Mouse (Mus musculus) layer of hippocampus, postnatal 36 days (tissue): ENCODE measurements around the gene App. TPM values are rescaled to one million over a fixed set of nuclear protein-coding genes. Genes with fewer than 3 reads are reported as not detected.
A peak's percentile ranks its signal among the peaks of the same experiment; 100 is the strongest.

Experiments used
- DNase-seq, 2 experiments: peaks; one replicate each; pipeline ENCODE4 v3.0.0; 2022
- total RNA-seq, 2 experiments: library from RNA; stranded (reverse); gene quantifications; 2 replicates each; pipeline ENCODE4 v1.2.3; 2021

Gene App
- total RNA-seq, 2 experiments from 2014 or later = 1,157 to 1,249 TPM

GRCm38 (mm10) chr16:85118916-85119315 is 54.6 kb downstream of the App start:
- DNase-seq = no peak

GRCm38 (mm10) chr16:85117541-85117940 is 56.0 kb downstream of the App start:
- no peak for DNase-seq

- DNase-seq = no peak
These were observed 57.7 kb downstream of the App start for GRCm38 (mm10) chr16:85115837-85116236.

- no peak for DNase-seq
These were observed 58.8 kb downstream of the App start for GRCm38 (mm10) chr16:85114742-85115141.

GRCm38 (mm10) chr16:85113941-85114340 is 59.6 kb downstream of the App start:
- no peak for DNase-seq

GRCm38 (mm10) chr16:85112254-85112653 is 61.3 kb downstream of the App start:
- DNase-seq = no peak

GRCm38 (mm10) chr16:85110428-85110827 is 63.1 kb downstream of the App start:
- peak in 1 of 2 experiments; percentile 44 for DNase-seq

- DNase-seq = no peak
These were observed 65.1 kb downstream of the App start for GRCm38 (mm10) chr16:85108486-85108885.

GRCm38 (mm10) chr16:85106644-85107323 is 66.8 kb downstream of the App start:
- DNase-seq = no peak

GRCm38 (mm10) chr16:85105603-85106002 is 68.0 kb downstream of the App start:
- DNase-seq = no peak

GRCm38 (mm10) chr16:85103116-85103787 is 70.3 kb downstream of the App start:
- no peak for DNase-seq

GRCm38 (mm10) chr16:85101544-85101943 is 72.0 kb downstream of the App start:
- no peak for DNase-seq

- no peak for DNase-seq
These were observed 72.8 kb downstream of the App start for GRCm38 (mm10) chr16:85100806-85101205.

- DNase-seq = no peak
These were observed 74.1 kb downstream of the App start for GRCm38 (mm10) chr16:85099487-85099886.

- DNase-seq = no peak
These were observed 74.5 kb downstream of the App start for GRCm38 (mm10) chr16:85099044-85099443.

GRCm38 (mm10) chr16:85096396-85096795 is 77.2 kb downstream of the App start:
- no peak for DNase-seq

GRCm38 (mm10) chr16:85095923-85096322 is 77.6 kb downstream of the App start:
- no peak for DNase-seq

- DNase-seq = no peak
These were observed 80.9 kb downstream of the App start for GRCm38 (mm10) chr16:85092644-85093091.

- DNase-seq = no peak
These were observed 81.4 kb downstream of the App start for GRCm38 (mm10) chr16:85092183-85092582.

- DNase-seq = no peak
These were observed 82.6 kb downstream of the App start for GRCm38 (mm10) chr16:85090992-85091391.

GRCm38 (mm10) chr16:85088126-85088525 is 85.4 kb downstream of the App start:
- no peak for DNase-seq

GRCm38 (mm10) chr16:85086303-85086702 is 87.3 kb downstream of the App start:
- DNase-seq = no peak

GRCm38 (mm10) chr16:85085902-85086301 is 87.7 kb downstream of the App start:
- DNase-seq = no peak

- no peak for DNase-seq
These were observed 89.4 kb downstream of the App start for GRCm38 (mm10) chr16:85084152-85084551.
